Mouse (Mus musculus) liver, adult 2 months (tissue): ENCODE measurements around the gene Adcy2. TPM values are rescaled to one million over a fixed set of nuclear protein-coding genes. Genes with fewer than 3 reads are reported as not detected.

ENCODE experiments used
- DNase-seq: peaks from one replicate; pipeline ENCODE4 v3.0.0-alpha.2; 2011; ENCODE audit warnings: low read depth, low spot score; ENCODE audit errors: extremely low read depth
- H3K27ac ChIP-seq: fragments of 200-500 bp; replicated peaks from 2 replicates; pipeline ENCODE4 v1.5.1; 2012; ENCODE audit warnings: low read depth, mild to moderate bottlenecking, control low read depth, inconsistent platforms, low read length; ENCODE audit not compliant: insufficient read depth
- H3K27me3 ChIP-seq: fragments of 200-500 bp; 2 replicates; pipeline ENCODE4 v1.6.1; 2012; ENCODE audit warnings: mild to moderate bottlenecking, moderate library complexity, low read length, inconsistent platforms; ENCODE audit not compliant: control insufficient read depth, insufficient read depth
- H3K36me3 ChIP-seq: fragments of 200-500 bp; 2 replicates; pipeline ENCODE4 v1.6.1; 2012; ENCODE audit warnings: low read length, inconsistent platforms; ENCODE audit not compliant: control insufficient read depth, insufficient read depth
- H3K4me1 ChIP-seq: fragments of 200-500 bp; 2 replicates; pipeline ENCODE4 v1.6.1; 2011; ENCODE audit warnings: low read length; ENCODE audit not compliant: control insufficient read depth, insufficient read depth
- H3K4me3 ChIP-seq: fragments of 200-500 bp; 2 replicates; pipeline ENCODE4 v1.5.1; 2011; ENCODE audit warnings: low read depth, mild to moderate bottlenecking, control low read depth, low read length, moderate library complexity; ENCODE audit not compliant: insufficient read depth
- H3K79me2 ChIP-seq: fragments of 200-500 bp; 2 replicates; pipeline ENCODE4 v1.6.1; 2012; ENCODE audit warnings: inconsistent platforms, mild to moderate bottlenecking, low read length, moderate library complexity; ENCODE audit not compliant: control insufficient read depth, insufficient read depth
- H3K9ac ChIP-seq: fragments of 200-500 bp; 2 replicates; pipeline ENCODE4 v1.6.1; 2012; ENCODE audit warnings: low read depth, mild to moderate bottlenecking, control low read depth, inconsistent platforms, low read length
- CTCF ChIP-seq: fragments of 200-500 bp; IDR thresholded peaks from 2 replicates; pipeline ENCODE4 v1.5.1; 2011; ENCODE audit warnings: low read depth, low read length, control low read depth
- POLR2A ChIP-seq: fragments of 200-500 bp; IDR thresholded peaks from 2 replicates; pipeline ENCODE4 v1.6.1; 2011; ENCODE audit warnings: low read length, control low read depth; ENCODE audit not compliant: insufficient read depth; ENCODE audit errors: extremely low read depth
- WGBS: fragments of 180-500 bp; shearing (Covaris S2); methylation state at CpG from one replicate; pipeline ENCODE4 v1.1.7; 2018; 5-methylcytosine and 5-hydroxymethylcytosine counted together
- polyA plus RNA-seq: library from polyadenylated mRNA; depleted of rRNA; stranded (reverse); fragments of >200 nt; gene quantifications from 2 replicates; pipeline ENCODE4 v1.2.3, GENCODE M21; 2012; rRNA removed
- total RNA-seq: library from RNA; depleted of rRNA; stranded (reverse); fragments of >200 nt; gene quantifications from 2 replicates; pipeline ENCODE4 v1.2.3, GENCODE M21; 2014; rRNA removed

The Adcy2 gene
- 0.09 and 0.40 TPM in 2 replicates for total RNA-seq
- 0.07 and 0.11 TPM in 2 replicates for polyA plus RNA-seq

- no peaks in the 10 kb centered on the region for H3K79me2 ChIP-seq
- 0 out of 2 replicates have a peak, but pooled peaks cover 2% of the 10 kb centered on the region for H3K27me3 ChIP-seq
- H3K36me3 ChIP-seq = no peaks in the 10 kb centered on the region
- peak within 1 kb of the TSS; percentile 34; the same call in 1 of the 2 replicates for H3K9ac ChIP-seq
- H3K27ac ChIP-seq = no peak within 1 kb of the TSS
- H3K4me3 ChIP-seq = peak within 1 kb of the TSS; percentile 51; the same call in 1 of the 2 replicates
- DNase-seq = no peak
- H3K4me1 ChIP-seq = peaks cover 3% of the 10 kb centered on the region; the same call in 1 of the 2 replicates
- 9% methylated on average over 79 of the region's 106 CpGs for WGBS
- TF ChIP-seq CTCF = 0 out of 2 replicates have a peak, but pooled peaks have one; percentile 2
- no peak for TF ChIP-seq POLR2A
Observed at GRCm38 (mm10) chr13:68998918-68999801, at the start of gene Adcy2. Gene Adcy2, minus strand, starts transcription at chr13:68999541.

- TF ChIP-seq CTCF = no peak
- no peak for TF ChIP-seq POLR2A
- WGBS = 85% methylated on average over 5 of the region's 5 CpGs
Observed at GRCm38 (mm10) chr13:69036991-69037597, 37.8 kb upstream of the Adcy2 start.

GRCm38 (mm10) chr13:69034621-69035020 is 35.3 kb upstream of the Adcy2 start:
- no peak for DNase-seq
- no peaks in the 10 kb centered on the region for H3K27me3 ChIP-seq
- no peak overlapping the region for H3K9ac ChIP-seq
- no peaks in the 10 kb centered on the region for H3K36me3 ChIP-seq
- no peaks in the 10 kb centered on the region for H3K79me2 ChIP-seq
- H3K27ac ChIP-seq = no peak overlapping the region
- TF ChIP-seq POLR2A (no peak), CTCF (no peak)
- WGBS = 22% methylated on average over 1 of the region's 1 CpGs
- H3K4me3 ChIP-seq = no peak overlapping the region
- H3K4me1 ChIP-seq = no peaks in the 10 kb centered on the region

More at GRCm38 (mm10) chr13:69036991-69037597, 37.8 kb upstream of the Adcy2 start:
- DNase-seq = no peak
- Histone ChIP-seq H3K27ac (no peak overlapping the region), H3K4me3 (no peak overlapping the region), H3K27me3 (no peaks in the 10 kb centered on the region), H3K4me1 (no peaks in the 10 kb centered on the region), H3K36me3 (no peaks in the 10 kb centered on the region), H3K9ac (no peak overlapping the region), H3K79me2 (no peaks in the 10 kb centered on the region)

- peaks cover 3% of the 10 kb centered on the region for H3K4me1 ChIP-seq
- no peaks in the 10 kb centered on the region for H3K27me3 ChIP-seq
- H3K36me3 ChIP-seq = no peaks in the 10 kb centered on the region
- H3K27ac ChIP-seq = no peak overlapping the region
- 89% methylated on average over 7 of the region's 7 CpGs for WGBS
- H3K9ac ChIP-seq = no peak overlapping the region
- H3K79me2 ChIP-seq = no peaks in the 10 kb centered on the region
- H3K4me3 ChIP-seq = no peak overlapping the region
- DNase-seq = no peak
- TF ChIP-seq CTCF (no peak), POLR2A (no peak)
Observed at GRCm38 (mm10) chr13:69033532-69033931, 34.2 kb upstream of the Adcy2 start.

GRCm38 (mm10) chr13:69029078-69029757 is 29.9 kb upstream of the Adcy2 start:
- 30% methylated on average over 4 of the region's 4 CpGs for WGBS

More at GRCm38 (mm10) chr13:69029078-69029757, 29.9 kb upstream of the Adcy2 start:
- Histone ChIP-seq H3K9ac (no peak overlapping the region), H3K79me2 (no peaks in the 10 kb centered on the region), H3K36me3 (no peaks in the 10 kb centered on the region), H3K4me1 (peaks cover 3% of the 10 kb centered on the region), H3K4me3 (no peak overlapping the region), H3K27me3 (no peaks in the 10 kb centered on the region), H3K27ac (no peak overlapping the region)
- TF ChIP-seq POLR2A (no peak), CTCF (no peak)
- peak; percentile 78 for DNase-seq
